Mouse (Mus musculus): Measurements from ENCODE around the gene Gadd45a. TPM values are rescaled to one million over a fixed set of nuclear protein-coding genes. Genes with fewer than 3 reads are reported as not detected.
A peak's percentile ranks its signal among the peaks of the same experiment; 100 is the strongest.

Gadd45a gene
- polyA plus RNA-seq, 1 experiment from 2014 or later = 70.7 TPM

DNA sequence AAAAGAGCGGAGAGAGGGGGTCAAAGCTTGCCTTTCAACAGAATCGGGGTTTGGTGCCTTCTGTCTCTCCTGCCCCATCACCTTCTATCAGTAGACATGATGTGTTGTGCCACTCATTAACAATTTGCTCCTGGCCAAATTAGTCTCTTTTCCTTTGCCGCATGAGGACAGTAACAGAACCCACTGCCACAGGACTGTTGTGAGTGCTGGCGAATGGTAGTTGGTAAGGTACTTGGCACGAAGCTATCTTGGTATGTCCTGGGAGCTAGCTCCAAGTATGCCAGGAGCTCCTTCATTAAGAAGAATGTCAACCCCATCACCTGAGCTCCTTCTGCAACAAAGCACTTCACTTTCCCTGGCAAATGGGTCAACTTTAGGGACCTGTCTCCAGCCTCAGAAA is 6.4 kb downstream of the Gadd45a start:
- no peak for ATAC-seq (replicated peaks; ENCODE audit: low FRiP score, low read depth)

DNA sequence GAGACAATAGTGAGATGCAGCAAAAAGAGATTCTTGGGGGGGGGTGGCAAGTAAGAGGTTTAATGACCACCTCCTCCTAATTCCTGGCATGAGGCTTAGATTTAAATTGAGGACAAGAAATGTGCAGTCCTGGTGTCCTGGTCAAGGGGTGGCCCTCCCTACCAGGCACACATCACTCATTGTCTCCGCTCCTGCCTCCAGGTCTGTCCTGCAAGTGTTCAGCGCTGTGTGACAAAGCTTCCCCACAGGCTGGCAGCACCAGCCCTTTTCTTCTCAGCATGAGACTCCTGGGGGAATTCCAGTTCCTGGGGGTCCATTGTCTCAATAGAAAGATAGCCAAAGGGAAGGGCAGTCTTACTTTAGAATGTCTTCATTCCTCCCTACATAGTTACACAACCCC is 6.8 kb downstream of the Gadd45a start:
- 43% methylated on average over 2 of the region's 2 CpGs for WGBS
- Histone ChIP-seq H3K27me3 (ENCODE audit: insufficient read depth, low read length) (no peaks in the 10 kb centered on the region), H3K4me3 (replicated peaks; ENCODE audit: low read depth, low read length) (no peak overlapping the region), H3K27ac (no peak overlapping the region), H3K9me3 (replicated peaks; ENCODE audit: low read length) (no peaks in the 10 kb centered on the region), H3K4me1 (replicated peaks; ENCODE audit: insufficient read depth, low read length) (no peaks in the 10 kb centered on the region), H3K9ac (ENCODE audit: low read depth, low read length) (no peak overlapping the region), H3K4me2 (ENCODE audit: low read length) (no peak overlapping the region), H3K36me3 (ENCODE audit: insufficient read depth, low read length) (no peaks in the 10 kb centered on the region)
- no peak for TF ChIP-seq CTCF (IDR thresholded peaks at IDR 0.05; ENCODE audit: low read depth)
- ATAC-seq (replicated peaks; ENCODE audit: low FRiP score, low read depth) = 0 out of 2 replicates have a peak, but pooled peaks have one; percentile 23
- DNase-seq (ENCODE audit: low spot score) = no peak

More for the DNA sequence above, 6.4 kb downstream of the Gadd45a start:
- no peaks in the 10 kb centered on the region for H3K4me1 ChIP-seq (replicated peaks; ENCODE audit: insufficient read depth, low read length)
- H3K27ac ChIP-seq = no peak overlapping the region
- no peak overlapping the region for H3K4me3 ChIP-seq (replicated peaks; ENCODE audit: low read depth, low read length)
- no peaks in the 10 kb centered on the region for H3K9me3 ChIP-seq (replicated peaks; ENCODE audit: low read length)
- H3K27me3 ChIP-seq (ENCODE audit: insufficient read depth, low read length) = no peaks in the 10 kb centered on the region
- H3K4me2 ChIP-seq (ENCODE audit: low read length) = no peak overlapping the region
- 74% methylated on average over 5 of the region's 5 CpGs for WGBS
- TF ChIP-seq CTCF (IDR thresholded peaks at IDR 0.05; ENCODE audit: low read depth) = no peak
- H3K9ac ChIP-seq (ENCODE audit: low read depth, low read length) = no peak overlapping the region
- H3K36me3 ChIP-seq (ENCODE audit: insufficient read depth, low read length) = no peaks in the 10 kb centered on the region
- DNase-seq (ENCODE audit: low spot score) = no peak

DNA sequence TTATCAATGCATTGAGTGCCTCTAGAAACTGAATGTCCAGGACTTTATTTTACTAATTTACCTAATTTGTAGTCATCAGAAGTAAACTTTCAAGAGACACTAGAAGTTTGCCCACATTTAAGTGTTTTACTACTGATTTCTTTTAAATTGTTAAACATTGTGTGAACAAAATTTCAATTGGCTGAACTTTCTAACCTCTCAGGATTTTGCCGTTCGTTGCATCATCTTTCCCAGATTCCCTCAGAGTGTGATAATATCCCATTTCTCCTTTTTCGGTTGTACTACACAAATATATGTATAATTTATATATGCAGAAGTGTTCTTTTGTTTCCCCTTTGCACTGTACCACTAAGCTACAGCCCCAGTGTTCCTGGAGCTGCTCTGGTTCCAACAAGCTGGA is 7.3 kb downstream of the Gadd45a start:
- ATAC-seq (replicated peaks; ENCODE audit: low FRiP score, low read depth) = no peak
- WGBS = 48% methylated on average over 3 of the region's 3 CpGs

DNA sequence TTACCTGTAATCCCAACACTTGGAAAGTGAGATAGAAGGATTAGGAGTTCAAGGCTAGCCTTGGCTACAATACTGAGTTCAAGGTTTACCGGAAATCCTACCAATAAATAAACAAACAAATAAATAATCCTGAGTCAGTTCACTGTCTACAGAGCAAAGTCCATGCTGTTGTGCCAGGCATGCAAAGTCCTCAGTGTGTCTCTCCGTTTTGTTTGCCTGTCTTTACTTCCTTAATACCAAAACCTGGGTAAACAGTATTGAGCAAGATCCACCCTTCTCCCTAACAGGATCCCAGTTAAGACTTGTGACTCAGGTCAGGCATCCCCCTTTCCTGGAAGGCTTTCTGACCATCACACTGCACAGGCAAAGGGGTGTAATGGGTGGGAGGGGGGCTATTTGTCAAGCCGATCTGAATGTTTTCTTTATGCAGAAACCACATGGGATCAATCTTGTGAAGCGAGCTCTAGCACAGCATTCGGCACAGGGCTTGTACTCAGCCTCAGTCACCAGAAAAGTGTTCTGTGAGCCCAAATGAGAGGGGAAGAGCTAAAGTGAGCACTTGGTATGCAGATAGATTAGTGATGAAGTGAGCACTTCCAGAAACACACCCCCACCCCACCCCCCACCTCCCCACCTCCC is 7.8 kb downstream of the Gadd45a start:
- Histone ChIP-seq H3K9ac (ENCODE audit: low read depth, low read length) (no peak overlapping the region), H3K36me3 (ENCODE audit: insufficient read depth, low read length) (no peaks in the 10 kb centered on the region), H3K9me3 (replicated peaks; ENCODE audit: low read length) (no peaks in the 10 kb centered on the region), H3K4me2 (ENCODE audit: low read length) (no peak overlapping the region), H3K27ac (no peak overlapping the region), H3K4me1 (replicated peaks; ENCODE audit: insufficient read depth, low read length) (no peaks in the 10 kb centered on the region), H3K4me3 (replicated peaks; ENCODE audit: low read depth, low read length) (no peak overlapping the region), H3K27me3 (ENCODE audit: insufficient read depth, low read length) (no peaks in the 10 kb centered on the region)
- TF ChIP-seq CTCF (IDR thresholded peaks at IDR 0.05; ENCODE audit: low read depth) = no peak
- ATAC-seq (replicated peaks; ENCODE audit: low FRiP score, low read depth) (0 out of 2 replicates have a peak, but pooled peaks have one; percentile 37), DNase-seq (ENCODE audit: low spot score) (no peak)
- 39% methylated on average over 5 of the region's 5 CpGs for WGBS

More for the DNA sequence above, 7.3 kb downstream of the Gadd45a start:
- H3K4me1 ChIP-seq (replicated peaks; ENCODE audit: insufficient read depth, low read length) = no peaks in the 10 kb centered on the region
- TF ChIP-seq CTCF (IDR thresholded peaks at IDR 0.05; ENCODE audit: low read depth) = no peak
- H3K27ac ChIP-seq = no peak overlapping the region
- H3K9ac ChIP-seq (ENCODE audit: low read depth, low read length) = no peak overlapping the region
- H3K27me3 ChIP-seq (ENCODE audit: insufficient read depth, low read length) = no peaks in the 10 kb centered on the region
- H3K9me3 ChIP-seq (replicated peaks; ENCODE audit: low read length) = no peaks in the 10 kb centered on the region
- H3K4me2 ChIP-seq (ENCODE audit: low read length) = no peak overlapping the region
- no peaks in the 10 kb centered on the region for H3K36me3 ChIP-seq (ENCODE audit: insufficient read depth, low read length)
- H3K4me3 ChIP-seq (replicated peaks; ENCODE audit: low read depth, low read length) = no peak overlapping the region
- no peak for DNase-seq (ENCODE audit: low spot score)

DNA sequence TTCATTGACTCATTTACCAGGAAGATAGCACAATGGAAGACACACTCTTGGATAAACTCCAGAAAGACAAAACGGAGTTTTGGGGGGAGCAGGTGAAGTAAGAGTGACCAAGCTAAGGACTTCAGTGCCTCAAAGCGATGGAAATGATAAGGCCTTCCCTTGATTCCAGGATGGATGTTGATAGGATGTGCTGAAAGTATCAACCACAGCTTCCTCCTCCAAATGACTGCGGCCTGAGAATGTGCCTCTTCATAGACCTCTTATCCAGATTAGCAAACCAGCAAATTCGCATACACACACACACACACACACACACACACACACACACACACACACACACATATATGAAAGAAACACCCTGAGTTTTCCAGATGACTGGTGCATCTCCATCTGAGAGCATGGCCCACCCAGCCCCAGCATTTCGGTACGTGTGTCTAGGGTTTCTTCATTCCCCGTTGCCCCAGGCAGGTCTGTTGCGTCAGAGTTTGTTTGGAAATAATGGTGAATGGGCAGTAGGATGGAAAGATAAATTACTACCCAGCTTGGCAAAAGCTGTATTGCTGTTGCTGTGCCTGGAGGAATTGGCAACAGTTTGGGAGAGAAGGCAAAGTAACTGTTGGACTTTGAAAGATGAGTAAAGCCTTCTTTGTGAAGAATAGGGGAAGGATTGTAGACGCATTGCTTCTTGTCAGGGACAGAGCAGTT is 9.7 kb downstream of the Gadd45a start:
- ATAC-seq (replicated peaks; ENCODE audit: low FRiP score, low read depth) (no peak), DNase-seq (ENCODE audit: low spot score) (no peak)

DNA sequence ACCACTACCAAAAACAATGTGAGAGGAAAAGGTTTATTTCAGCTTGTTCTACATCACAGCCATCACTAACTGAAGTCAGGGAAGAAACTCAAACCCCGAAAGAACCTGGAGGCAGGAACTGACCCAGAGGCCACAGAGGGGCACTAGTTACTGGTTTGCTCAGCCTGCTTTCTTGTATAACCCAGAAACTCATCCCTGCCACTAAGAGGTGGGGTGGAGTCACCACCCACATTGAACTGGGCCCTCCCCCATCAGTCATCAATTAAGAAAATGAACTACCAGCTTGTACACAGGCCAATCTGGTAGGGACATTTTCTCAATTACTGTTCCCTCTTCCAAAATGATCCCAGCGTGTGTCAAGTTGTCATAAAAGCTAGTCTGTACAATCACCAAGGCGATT is 10.6 kb downstream of the Gadd45a start:
- Histone ChIP-seq H3K4me1 (replicated peaks; ENCODE audit: insufficient read depth, low read length) (no peaks in the 10 kb centered on the region), H3K27me3 (ENCODE audit: insufficient read depth, low read length) (no peaks in the 10 kb centered on the region), H3K4me2 (ENCODE audit: low read length) (no peak overlapping the region), H3K9ac (ENCODE audit: low read depth, low read length) (no peak overlapping the region), H3K9me3 (replicated peaks; ENCODE audit: low read length) (no peaks in the 10 kb centered on the region), H3K36me3 (ENCODE audit: insufficient read depth, low read length) (no peaks in the 10 kb centered on the region), H3K27ac (no peak overlapping the region), H3K4me3 (replicated peaks; ENCODE audit: low read depth, low read length) (no peak overlapping the region)
- no peak for TF ChIP-seq CTCF (IDR thresholded peaks at IDR 0.05; ENCODE audit: low read depth)
- ATAC-seq (replicated peaks; ENCODE audit: low FRiP score, low read depth) (no peak), DNase-seq (ENCODE audit: low spot score) (no peak)
- WGBS = 65% methylated on average over 3 of the region's 3 CpGs

More for the DNA sequence above, 9.7 kb downstream of the Gadd45a start:
- Histone ChIP-seq H3K4me1 (replicated peaks; ENCODE audit: insufficient read depth, low read length) (no peaks in the 10 kb centered on the region), H3K36me3 (ENCODE audit: insufficient read depth, low read length) (no peaks in the 10 kb centered on the region), H3K4me2 (ENCODE audit: low read length) (no peak overlapping the region), H3K27me3 (ENCODE audit: insufficient read depth, low read length) (no peaks in the 10 kb centered on the region), H3K9ac (ENCODE audit: low read depth, low read length) (no peak overlapping the region), H3K27ac (no peak overlapping the region), H3K9me3 (replicated peaks; ENCODE audit: low read length) (no peaks in the 10 kb centered on the region), H3K4me3 (replicated peaks; ENCODE audit: low read depth, low read length) (no peak overlapping the region)
- 74% methylated on average over 9 of the region's 9 CpGs for WGBS
- TF ChIP-seq CTCF (IDR thresholded peaks at IDR 0.05; ENCODE audit: low read depth) = no peak
